Mouse (Mus musculus) kidney, postnatal 4 days (tissue): Measurements from ENCODE around the gene Nme6.
"Not testable (repeated sequence)": the region's sequence is repeated elsewhere in the genome, so short reads cannot be mapped to it uniquely, and the experiment has no call there.

Experiments
- DNase-seq, 2 experiments: peaks; one replicate each; pipeline ENCODE4 v3.0.0; 2021; ENCODE audit warnings: mixed read lengths in 2 of 2

The Nme6 gene

DNA sequence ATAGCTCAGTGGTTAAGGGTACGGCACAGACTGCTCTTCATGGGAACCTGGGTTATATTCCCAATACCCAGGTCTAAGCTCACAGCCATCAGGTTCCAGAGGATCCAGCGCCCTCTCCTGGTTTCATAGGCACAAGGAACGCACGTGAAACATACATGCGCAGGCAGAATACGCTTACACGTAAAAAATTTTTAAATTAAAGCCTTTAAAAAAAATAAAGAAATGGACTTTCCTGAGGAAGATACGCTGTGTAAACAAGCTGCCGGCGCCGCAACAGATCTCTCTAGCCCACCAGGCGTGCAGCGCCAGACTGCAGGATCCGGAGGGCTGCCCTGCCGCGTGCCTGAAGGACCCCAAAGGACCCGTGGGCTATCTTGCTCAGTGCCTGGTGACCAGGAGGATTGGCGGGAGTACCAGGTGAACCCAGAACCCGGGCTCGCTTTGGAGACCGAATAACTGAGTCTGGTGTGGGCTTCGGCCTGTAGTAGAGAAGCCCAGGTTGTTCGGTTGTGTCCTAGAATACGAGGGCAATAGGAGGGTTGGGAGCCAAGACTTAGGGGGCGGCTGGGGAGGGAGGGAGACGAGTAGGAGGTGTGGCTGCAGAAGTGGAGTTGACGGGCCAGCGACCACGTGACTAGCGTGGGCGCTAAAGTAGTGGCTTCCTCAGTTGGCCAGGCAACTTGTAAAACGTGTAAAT lies at the start of gene Nme6:
Gene Nme6, plus strand, starts transcription at position 359 of the 697 bp plus-strand sequence.
- peak; percentile 93 to 94 for DNase-seq

DNA sequence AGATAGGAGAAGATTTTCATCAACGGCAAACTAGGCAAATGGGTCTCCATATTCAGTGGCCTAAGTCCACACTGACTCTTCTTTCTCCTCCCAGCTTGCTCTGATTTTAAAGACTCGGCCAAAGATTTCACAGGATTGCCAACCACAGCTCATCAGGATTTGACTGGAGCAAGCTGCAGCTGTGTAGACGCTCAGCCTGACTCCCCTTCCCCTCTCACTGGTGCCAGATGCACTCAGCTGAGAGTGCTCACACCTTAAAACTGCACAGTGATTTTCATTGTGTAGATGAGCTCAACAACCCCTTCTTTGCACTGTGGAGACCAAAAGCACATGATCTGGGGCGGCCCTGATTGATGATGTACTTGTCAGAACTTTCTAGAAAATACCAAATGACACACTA lies 42.0 kb upstream of the Nme6 start, which contains the start of gene Fbxw27:
Gene Fbxw27, minus strand, starts transcription at position 101 of the 400 bp plus-strand sequence.
- DNase-seq = not testable (repeated sequence)

DNA sequence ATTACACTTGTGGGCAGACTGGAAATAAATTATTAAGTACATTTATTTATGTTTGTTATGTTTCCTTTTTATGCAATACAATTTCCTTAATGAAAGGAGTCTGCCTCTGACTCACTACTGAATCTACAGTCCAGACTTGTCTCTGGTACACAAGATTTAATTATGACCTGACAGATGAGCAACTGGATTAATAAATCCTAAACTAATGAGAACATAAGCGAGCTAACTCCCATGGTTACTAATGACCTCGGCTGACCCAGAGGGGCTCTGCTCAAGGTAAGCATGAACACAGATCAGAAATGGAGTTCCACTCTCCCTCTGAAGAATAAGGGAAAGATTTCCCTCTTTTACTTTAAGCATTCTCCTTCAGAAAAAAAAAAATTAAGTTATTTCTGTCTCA lies 37.3 kb upstream of the Nme6 start:
- no peak for DNase-seq

DNA sequence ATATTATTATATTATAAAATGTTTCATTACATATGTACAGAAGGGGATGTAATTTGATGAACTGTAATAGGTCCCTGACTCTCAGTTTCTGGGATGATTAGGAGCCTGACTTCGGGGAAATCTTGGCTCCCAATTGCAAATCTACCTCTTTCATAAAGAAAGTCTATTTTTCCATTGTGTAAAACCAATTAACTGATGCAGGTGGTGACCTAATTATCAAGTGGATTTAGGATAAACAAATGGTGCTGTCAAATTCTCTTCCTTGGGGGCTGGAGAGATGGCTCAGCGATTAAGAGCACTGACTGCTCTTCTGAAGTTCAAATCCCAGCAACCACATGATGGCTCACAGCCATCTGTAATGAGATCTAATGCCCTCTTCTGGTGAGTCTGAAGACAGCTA lies 36.7 kb upstream of the Nme6 start:
- no peak for DNase-seq

DNA sequence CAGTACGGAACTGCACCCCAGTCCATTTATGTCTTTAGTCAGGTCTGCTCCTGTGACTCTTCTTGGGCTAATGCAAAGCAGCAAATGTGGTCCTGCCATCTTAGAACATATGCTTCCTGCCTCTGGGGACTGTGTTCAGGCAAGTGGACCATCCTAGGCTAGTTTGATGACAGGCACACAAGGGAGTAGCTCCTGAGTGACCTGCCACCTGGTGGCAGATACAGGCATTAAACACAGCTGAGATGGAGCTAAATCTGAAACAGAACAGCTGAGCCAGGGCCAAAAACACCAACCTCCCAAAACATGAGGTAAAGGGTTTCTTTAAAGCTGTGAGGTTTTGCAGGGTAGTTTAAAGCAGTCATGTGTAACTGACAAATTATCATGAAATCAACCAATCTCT lies 34.5 kb upstream of the Nme6 start:
- DNase-seq = peak; percentile 38 to 58

DNA sequence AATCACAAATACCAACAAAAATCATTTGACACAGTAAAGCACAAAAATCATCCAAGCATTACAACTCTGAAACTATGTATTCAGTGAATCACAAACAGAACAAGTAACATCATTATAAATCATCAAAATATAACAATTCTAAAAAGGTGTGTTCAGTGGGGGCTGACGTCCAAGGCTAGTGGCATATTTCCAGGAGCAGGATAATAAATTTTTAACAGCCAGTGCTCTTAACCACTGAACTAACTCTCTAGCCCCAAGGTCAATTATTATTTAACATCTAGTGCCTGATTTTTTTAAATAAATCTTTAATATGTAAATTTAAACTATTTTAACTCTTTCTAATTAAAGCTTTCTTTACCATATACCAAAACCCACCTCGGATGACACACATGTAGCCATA lies 27.0 kb upstream of the Nme6 start:
- DNase-seq = not testable (repeated sequence)

DNA sequence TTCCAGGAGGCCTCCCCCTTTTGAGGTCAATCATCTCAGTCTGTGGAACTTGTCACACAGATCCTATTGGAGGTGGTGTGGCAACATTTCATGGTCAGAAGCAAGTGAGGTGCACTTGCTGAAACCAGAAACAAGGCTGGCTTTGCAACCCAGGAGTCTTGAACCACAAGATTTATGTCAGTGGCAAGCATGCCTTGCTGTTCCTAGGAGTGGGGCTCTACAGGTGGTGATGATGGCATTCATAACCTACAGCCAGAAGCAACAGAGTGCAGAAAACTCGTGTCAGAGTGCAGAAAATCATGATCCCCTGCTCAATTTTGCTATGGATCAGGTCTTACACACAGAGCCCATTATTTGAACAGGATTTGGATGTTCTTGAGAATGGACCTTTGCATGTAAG lies 26.3 kb upstream of the Nme6 start:
- DNase-seq = no peak

DNA sequence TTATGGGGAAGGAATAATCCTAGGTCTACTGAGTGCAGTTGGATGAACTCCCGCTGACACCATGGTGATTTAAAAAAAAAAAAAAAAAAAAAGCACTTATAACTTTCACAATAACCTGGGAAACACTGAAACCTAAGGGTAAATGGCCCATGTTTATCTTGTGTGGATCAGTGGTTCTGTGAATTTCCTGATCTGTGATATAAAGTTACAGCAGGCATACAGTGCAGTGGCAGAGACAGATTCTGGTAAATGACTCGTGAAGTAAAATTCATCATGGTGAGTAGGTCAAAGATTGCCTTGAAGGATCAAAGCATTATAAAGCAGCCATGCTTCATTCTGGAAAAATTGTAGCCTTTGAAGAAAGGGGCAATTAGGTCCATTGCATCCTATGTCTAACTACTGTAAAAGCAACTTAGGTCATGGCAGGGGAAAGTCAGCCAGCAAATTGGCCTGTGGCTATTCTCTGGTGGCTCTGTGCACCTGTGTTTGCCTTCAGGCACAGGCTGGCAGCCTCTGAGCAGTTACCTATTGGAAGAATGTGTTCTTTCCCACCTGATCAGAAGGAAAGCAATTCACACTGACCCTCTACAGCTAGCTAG lies 25.8 kb upstream of the Nme6 start:
- peak; percentile 12 to 19 for DNase-seq

DNA sequence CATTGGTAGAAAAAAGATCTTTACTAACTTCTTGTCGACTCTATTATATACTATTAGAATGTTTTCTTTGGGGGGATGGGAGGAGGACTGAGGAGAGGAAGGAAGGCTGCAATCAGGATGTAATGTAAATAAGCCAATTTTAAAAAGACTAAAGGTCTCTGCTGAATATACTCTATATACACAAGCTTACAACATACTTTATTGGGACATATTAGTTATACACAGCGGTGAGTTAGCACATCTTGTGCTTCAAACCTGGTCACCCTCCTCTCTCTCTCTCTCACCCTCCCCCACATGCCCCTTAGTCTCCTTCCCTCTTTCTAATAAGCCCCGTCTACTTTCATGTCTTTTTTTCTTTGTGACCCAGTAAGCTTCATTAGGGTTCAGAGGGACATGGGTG lies 24.7 kb upstream of the Nme6 start:
- no peak for DNase-seq

DNA sequence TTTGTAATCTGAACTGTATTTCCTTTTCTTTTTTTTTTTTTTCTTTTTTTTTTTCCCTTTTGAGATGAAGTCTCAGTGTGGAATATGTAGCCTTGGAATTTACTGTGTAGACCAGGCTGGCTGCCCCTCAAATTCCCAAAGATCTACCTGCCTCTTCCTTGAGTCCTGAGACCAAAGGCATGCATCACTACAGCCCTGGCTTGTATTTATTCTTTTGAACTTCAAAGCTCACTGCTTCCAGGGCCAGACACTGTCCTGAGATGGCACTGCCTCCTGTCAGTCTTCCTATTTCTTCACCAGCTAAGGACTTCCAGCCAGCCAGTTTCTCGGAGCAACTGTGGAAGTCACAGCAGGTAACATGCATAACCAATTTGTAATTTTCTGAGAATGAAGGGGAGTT lies 20.6 kb upstream of the Nme6 start, which contains the start of gene Spink8:
Gene Spink8, plus strand, starts transcription at position 301 of the 400 bp plus-strand sequence.
- DNase-seq = no peak

DNA sequence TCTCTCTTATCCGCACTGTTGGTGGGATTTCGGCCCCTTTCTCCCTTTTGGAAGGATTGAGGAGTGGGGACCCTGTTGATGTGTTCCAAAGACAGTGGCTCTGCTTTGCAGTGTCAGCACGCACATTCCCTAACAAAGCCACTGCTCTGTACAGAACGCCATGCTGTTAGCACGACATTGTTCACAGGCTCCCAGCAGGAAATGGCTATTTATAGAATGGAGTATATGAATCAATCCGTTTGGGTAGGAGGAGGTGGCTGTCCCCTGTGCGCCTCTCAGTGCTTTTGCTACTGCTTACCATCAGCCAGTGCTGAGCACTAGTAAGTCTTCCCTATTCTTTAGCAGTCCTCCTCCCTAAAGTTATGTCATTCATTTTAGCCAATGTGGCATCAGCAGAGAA lies 19.1 kb upstream of the Nme6 start:
- DNase-seq = no peak

DNA sequence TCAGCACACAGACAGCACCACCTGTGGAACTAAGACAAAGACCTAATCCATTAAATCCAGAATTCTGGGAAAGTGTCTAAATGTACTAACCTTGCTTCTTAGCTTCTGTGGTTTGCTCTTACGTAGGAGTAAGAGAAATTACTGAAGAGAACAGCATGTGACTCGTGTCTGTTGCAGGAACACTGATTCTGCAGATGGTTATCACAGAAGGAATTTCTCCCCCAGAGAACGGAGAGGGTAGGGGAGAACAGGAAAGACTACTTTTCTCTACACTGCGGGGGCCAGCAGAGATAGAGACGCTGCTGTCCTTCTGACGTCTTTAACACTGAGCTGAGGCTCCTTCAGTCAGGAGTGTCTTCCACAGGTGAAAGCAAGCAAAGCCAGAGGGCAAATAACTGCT lies 16.2 kb upstream of the Nme6 start:
- no peak for DNase-seq

DNA sequence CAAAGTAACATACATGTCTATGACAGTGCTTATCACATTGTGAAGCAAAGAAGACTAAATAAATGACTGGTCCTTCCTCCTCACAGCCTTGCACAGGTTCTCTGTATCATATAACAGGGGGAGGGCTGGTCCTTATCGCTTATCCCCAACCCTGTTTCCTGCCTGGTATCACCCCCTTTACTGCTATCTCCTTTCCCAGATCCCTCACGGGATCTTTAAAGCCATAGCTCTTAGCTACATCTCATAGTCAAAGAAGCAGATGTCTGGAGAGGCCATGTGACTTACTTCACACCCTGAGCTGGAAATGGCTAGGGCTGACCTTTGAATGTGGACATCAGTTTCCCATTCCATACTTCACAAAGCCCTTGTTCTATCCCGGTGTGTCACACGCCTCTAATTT lies 6.8 kb upstream of the Nme6 start:
- no peak for DNase-seq

DNA sequence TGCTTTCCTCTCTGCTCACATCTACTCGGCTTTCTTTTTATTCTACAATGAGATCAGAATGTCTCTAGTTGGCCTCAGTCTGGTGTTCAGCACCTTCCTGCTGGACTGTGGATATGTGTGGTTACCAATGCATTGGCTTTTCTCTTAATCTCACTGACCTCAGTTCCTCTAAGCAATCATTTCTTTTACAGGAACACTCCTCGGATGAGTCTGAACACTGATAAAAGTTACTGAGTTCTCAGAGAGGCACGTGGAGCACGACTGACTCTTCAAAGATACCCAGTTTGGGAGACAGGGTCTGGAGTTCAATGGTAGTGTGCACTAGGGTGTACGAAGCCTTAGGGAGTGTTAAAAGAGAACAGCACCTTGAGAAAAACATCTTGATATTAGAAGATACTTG lies 6.4 kb upstream of the Nme6 start:
- DNase-seq = no peak

DNA sequence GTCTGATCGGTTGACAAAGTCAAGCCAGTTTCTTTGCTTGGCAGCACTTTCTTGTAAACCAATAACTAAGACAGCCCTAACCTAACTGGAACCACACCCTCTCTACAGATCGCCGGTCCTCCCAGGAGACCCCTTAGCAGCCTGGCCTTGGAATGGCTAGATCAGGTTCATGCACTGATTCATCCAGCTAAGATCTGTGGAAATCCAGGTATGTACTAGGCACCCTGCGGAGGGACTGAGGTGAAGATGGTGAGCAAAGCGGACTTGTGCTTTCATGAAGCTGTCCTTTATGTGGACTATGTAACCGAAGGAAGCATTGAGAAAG lies 501 bp downstream of the Nme6 start:
- DNase-seq = no peak

DNA sequence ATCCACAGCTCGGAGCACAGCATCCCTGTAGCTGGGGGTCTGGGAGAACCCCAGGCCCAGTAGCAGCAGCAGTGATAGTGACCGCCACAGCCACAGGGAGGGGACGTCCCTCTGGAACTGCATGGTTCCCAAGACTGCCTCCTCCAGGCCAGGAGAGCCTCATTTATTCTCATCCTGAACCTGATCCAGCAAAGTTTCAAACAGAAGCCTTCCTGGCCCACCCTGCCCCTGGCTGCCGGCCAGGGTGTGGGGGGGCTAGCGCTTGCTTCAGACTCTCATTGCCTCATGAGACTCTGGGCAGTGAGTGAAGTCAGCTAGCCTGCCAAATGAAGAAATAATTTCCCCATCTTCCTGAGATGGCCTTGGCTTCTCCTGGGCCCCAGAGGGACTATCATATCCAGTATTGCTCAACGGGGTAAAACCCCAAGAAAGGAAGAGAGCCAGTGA lies 16.8 kb downstream of the Nme6 start, which contains the start of gene Camp:
Gene Camp, minus strand, starts transcription at position 306 of the 447 bp plus-strand sequence.
- peak; percentile 45 to 54 for DNase-seq

DNA sequence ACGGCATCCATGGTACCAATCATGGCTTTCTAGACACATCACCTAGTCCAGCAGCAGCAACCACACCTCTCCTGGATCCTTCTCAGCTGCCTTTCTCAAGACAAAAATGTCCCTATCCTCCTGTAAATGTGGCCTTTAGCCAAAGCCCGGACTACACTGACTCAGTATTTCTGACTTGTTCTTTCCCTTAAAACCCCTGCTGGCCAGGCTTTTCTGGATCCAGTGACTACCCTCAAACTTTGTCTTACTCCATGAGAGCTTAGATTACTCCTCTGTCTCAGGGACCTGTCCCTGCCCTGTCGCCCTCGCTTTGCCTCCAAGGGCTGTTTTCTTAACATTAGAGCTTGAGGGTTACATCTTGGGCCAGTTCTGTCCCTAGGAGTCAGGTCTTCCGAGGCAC lies 17.6 kb downstream of the Nme6 start:
- DNase-seq = no peak

DNA sequence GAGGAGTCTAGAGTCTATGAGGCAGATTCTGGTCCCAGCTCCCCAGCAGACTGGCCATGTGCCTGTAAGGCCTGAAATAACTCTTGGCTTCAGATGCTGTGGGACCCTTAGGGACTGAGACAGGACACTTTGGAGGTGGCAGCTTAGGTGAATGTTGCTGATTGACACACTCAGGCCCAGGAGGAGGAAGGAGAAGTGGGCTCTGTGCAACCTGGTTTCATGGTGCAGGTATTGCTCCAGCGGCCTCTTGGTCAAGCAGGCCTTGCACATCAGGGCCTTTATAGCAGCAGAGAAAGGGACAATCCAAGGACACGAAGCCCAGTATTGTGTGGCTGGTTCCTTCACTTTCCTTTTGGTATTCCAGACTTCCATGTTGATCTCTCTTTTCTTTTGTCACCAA lies 21.8 kb downstream of the Nme6 start:
- DNase-seq = no peak

DNA sequence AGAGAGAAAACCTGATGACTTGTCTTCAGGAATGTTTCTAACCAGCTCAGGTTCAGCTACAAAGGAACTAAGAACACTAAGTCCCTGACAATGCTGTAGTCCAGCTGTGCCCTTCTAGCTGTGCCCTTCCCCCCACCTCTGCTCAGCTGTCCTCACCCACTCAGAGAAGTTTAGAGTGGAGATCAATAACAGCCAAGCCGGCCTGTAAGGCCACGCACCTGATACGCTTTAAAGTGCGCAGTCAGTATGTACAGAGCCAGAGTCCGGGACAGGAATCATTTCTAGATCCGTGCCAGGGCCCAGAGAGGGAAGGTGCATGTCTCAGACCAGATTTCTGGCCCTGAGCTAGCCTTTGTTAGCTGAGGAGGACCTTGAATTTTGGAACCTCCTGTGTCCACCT lies 23.4 kb downstream of the Nme6 start:
- no peak for DNase-seq

DNA sequence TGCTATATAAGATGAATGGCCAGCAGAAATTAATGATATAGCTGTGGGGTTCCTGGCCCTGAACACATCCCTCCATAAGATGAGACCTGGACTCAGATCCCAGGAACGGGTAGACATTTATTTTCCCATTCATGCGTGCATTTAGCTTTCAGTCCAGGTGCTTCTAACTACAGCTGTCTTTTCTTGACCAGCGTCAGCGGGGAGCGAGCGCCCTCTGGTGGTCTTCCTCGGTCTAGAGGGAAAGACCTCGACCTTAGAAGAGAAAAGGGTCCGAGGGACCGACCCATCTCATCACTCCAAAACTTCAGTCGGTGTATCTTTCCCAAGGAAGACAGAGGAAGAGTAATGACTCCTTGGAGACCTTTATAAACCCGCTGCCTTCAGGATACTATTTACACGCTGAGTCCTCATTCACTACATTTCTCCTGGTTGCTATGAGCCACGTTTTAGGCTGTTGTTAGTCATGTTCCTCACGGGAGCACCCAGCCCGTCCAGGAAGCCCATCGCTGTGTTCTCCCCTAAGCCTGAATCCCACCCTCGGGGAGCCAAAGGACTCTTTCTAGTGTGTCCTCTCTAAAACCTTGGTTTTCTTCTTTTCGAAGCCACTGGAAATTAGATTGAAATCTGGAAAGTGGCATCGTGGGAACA lies 30.0 kb downstream of the Nme6 start:
- DNase-seq = peak; percentile 92 to 93

DNA sequence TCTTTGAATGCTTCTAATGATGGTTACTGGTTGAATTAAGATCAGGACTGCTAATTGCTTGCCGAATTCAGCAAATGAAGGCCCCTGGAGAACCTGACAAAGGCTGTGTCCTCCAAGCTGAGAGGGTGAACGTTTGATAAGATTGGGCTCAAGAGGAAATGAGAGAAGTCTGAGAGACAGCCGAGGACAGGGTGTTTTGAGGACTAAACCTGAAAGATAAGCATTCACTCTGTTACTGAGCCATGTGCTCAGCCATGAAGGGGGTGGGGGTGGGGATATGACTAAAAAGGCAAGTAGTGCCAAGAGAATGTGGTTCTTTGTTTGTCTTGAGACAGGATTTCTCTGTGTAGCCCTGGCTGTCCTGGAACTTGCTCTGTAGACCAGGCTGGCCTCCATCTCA lies 30.5 kb downstream of the Nme6 start:
- no peak for DNase-seq

DNA sequence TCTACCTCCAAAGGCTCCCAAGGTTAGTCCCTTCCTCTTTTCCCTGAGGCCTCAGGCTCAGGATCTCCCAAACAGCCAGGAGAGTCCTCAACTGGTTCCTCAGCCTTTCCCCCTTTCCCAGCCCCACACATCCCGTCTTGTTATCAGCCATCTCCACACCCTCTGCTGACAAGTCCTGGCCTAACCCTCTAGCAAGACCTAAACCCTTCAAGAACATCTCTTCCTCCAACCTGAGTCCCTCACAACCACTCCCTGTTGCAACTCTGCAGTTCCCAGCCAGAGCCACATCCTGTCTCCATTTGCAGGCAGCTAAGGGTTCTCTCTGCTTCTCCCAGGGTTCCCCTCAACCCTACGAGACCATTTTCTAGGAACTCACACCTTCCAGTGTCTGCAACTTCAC lies 33.7 kb downstream of the Nme6 start:
- no peak for DNase-seq

DNA sequence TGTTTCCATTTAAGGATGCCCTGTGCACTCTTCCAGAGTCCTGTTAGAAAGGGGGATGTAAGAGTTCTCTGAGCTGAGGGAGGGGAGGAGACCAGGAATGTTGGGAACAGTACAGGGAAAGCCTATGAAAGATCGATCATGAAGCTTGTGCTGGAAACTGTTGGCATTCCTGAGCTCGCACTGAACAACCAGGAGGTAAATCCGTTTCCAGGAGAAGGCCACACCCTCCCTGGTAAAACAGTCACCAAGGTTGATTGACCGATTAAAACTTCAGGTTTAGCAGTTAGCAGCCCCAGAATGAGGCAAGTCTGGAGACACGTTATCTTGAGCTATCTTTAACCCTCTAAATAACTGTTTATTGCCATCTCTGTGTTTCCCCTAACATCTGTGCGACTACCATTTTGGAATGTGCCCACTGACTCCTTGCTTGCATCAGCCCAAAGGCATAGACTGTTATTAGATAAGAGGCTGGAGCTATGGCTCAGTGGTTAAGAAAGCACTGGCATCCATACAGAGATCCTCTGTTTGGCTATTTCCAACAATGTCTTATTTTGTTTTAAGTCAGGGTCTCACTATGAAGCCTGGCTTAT lies 38.5 kb downstream of the Nme6 start:
- peak in 1 of 2 experiments; percentile 31 for DNase-seq
